Mouse (Mus musculus) frontal cortex, postnatal 14 days (tissue): ENCODE results near the gene Mnx1.
"Not testable (repeated sequence)": the region's sequence is repeated elsewhere in the genome, so short reads cannot be mapped to it uniquely, and the experiment has no call there.

Experiments
- DNase-seq, 2 experiments: peaks; one replicate each; pipeline ENCODE4 v3.0.0; 2022; ENCODE audit warnings: low spot score in 2 of 2

The Mnx1 gene

DNA sequence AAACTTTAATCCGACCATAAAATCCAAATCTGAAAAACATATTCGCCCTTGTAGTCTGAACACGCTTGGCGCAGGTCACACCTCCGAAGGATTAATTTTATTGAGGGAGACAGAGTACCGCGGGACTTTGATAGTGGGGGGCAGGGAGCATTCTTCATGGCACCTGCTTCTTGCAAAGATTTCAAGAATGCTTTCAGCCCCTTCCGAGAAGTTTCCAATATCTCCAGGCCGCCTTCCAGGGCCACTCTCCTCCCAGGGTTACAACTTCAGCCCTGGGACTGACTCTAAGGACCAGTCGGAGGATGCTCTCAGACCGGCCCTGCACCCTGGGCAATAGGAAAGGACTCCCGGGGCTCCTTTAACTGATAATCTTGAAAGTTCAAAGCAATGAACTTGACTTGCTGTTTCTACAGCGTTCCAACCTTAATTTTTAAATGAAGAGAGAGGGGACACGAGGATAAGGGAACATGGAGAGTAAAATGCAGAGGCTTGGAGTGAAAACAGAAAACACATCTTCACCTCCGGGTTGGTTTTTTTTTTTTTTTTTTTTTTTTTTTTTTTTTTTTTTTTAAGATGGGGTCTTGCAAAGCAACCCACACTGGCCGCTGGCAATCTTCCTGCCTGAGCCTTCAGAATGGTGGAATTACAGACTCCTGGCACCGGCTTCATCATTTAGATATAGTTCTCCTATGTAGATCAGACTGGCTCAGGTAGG, 9.8 kb downstream of the Mnx1 start:
- DNase-seq = no peak

DNA sequence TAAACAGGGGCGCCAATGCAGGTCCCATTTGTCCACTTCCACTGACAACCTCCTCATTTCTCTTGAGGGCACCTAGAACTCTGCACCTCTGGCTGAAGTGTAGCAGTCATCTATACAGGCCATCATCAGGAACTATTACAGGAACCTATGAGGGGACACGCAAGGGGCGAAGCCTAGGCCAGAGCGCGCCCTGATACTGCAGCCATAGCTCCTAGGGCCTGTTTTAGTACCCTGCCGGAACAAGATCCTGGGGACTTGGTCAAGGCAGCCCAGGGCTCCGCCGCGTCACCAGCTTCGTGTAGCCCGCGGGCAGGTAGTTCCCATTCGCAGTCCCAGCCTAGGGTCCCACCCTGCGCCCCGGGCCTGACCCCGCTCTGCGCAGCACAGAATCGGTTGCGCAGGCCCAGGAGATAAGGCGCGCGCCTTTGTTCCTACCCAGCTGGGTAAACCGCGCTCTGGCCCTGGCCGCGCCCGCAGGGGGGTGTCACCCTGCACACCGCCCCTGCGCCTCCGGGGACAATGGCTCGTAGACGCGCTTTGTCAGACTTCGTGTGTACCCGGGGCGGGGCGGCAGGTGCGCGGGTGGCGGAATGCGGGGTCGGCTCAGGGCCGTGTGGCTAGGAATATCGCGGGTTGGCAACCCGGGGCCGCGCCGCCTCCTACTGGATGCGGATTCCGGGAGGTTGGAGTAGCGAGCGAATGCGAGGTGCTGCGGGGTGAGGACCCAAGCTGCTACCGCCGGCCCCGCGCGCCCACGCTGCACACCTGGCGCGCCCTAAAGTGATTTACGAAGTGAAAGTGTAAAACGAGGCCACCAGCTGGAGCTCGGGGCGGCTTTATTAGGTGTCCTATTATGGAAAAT, 10.6 kb downstream of the Mnx1 start:
- no peak for DNase-seq

DNA sequence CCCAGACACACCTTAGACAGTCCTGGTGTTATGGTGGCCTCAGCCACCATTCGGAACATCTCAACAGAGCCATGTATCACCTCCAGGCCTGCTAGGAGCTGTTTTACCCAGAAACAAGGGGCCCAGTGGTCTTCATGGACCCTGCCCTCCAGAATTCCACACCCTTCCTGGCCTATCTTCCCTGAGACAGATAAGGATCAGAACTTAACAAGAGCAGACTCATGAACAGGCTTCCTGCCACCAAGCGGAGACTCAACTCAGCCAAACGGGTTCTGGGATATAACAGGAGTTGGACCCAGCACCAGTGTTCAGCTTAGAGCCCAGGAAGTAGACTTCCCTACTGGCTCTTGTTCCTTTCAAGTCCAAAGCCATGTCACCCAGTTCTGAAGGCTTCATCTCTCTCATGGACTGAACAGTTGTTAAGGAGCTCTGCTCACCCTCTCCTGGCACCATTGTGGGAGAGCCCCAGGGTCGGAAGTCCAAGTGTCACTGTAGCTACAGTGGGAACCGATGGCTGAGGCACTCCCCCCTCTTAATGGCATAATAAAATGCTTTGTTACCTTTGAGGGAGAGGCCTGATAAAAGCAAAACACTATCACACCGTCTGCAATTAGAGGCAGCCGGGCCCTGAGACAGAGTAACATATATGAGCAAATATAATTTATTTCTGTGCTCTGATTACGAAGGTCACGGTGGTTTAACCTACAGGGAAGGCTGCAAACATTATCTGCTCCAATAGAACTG, 15.2 kb downstream of the Mnx1 start:
- no peak for DNase-seq

DNA sequence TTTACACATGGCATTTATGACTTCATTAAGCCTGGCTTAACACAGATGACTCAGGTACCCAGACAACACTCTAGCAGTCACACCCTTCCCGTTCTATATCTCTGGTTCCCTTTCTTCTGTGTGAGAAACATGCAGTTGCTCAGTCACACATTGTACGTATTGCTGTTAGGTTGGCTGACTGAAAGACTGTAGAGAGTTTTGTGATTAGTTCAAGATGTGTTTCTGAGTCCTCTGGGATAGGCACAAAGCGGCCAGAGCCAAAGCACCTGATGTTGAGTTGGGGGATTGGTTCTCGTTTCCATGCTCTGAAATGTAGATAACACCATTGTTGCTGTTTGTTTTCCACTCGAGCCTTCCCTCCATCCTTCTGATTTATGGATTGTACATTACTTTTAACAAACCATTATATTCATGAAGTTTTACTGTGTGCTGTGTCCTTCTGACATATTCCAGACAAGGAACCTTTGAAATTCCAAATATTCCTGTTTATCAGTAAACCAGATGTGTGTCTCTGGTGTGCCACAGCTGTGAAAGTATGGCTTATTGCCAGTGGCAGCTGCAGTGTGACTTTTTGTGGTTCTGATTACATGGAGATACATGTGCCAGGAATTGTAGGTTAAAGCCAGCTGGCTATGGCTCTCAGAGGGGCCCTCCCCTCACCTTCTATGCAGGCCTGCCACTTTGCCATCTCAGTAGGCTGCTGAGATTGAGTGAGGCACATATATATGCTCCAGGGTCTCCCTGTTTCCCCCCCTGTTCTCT, 21.2 kb downstream of the Mnx1 start:
- DNase-seq = no peak

DNA sequence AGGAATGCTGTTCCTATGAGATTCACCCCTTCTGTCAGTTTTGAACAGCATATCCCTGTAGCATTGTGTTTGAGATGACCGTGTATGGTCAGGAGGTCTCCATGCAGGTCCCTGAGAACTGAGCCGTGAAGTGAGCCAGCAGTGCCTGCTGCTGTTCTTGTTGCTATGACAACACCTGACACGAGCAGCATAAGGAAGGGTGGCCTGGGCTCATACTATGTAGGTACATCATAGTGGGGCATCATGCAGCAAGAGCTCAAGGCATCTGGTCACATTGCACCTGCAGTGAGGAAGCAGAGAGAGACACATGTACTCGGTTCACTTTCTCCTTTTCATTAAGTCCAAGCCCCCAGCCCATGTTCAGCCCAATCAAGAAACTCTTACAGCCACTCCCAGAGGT, 25.9 kb downstream of the Mnx1 start:
- no peak for DNase-seq

DNA sequence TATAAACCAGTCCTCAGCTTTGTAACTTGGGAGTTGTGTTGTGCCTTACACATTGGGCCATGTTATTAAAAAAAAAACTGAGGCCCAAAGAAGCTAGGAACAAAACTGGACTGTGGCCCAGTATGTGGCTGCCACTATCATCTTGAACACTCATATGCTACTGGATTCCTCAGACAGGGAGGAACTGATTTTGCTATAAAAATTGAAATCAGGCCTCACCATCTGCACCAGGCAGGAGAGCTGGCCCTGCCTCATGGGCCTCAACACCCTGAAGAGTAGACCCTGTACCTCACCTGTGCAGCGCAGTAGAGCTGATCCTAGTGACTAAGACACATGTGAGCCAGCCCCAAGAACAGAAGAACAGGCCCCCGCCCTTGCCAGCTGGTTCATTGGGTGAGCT, 33.0 kb downstream of the Mnx1 start:
- no peak for DNase-seq

DNA sequence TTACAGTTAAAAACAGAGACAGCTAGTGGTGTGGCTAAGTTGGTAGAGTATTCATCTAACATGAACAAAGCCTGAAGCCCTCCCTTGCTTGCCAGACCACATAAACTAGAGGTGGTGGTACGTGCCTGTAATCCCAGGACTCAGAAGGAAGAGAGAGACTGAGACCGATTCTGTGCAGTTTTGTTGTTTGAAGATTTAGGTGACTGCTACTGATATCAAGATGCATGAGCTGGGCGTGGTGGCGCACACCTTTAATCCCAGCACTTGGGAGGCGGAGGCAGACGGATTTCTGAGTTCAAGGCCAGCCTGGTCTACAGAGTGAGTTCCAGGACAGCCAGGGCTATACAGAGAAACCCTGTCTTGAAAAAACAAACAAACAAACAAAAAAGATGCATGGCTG, 41.5 kb downstream of the Mnx1 start:
- not testable (repeated sequence) for DNase-seq

DNA sequence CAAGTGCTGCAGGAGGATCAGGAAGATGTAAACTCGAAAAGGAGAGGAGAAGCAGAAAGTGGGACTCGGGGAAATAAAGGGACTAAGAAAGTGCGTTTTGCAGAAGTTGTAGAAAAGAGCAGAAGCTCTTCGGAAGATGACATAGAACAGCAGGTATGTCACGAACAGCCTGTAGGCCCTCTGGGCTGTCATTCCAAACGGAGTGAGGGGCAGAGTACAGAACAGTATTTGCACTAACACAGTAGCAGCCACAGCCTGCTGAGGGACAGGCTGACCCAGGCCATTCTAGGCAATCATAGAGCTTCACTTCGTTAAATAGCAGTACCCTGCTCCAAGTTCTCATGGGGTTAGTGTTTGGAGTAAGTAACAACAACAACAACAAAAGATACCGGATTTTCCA, 42.8 kb downstream of the Mnx1 start:
- DNase-seq = no peak

DNA sequence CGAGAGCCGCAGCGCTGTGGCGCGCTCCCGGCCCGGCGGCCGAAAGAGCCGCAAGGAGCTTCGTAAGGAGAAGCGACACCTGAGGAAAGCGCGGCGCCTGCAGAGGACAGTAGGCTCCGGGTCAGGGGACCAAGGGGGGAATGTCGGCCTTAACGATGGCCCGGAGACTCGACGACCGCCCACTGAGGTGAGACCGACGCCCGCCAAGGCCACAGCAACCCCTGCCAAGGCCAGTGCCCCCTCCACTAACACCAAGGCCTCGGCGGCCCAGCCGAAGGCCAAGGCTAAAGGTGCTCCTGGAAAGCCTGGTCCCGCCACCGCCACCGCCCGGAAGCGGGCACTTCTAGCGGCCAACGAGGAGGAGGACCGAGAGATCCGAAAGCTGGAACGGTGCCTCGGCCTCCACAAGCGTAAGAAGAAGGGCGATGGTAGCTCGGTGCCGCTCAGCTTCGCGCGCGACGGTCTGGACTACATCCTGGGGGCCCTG, 43.4 kb downstream of the Mnx1 start:
- DNase-seq = peak in 1 of 2 experiments; percentile 8

DNA sequence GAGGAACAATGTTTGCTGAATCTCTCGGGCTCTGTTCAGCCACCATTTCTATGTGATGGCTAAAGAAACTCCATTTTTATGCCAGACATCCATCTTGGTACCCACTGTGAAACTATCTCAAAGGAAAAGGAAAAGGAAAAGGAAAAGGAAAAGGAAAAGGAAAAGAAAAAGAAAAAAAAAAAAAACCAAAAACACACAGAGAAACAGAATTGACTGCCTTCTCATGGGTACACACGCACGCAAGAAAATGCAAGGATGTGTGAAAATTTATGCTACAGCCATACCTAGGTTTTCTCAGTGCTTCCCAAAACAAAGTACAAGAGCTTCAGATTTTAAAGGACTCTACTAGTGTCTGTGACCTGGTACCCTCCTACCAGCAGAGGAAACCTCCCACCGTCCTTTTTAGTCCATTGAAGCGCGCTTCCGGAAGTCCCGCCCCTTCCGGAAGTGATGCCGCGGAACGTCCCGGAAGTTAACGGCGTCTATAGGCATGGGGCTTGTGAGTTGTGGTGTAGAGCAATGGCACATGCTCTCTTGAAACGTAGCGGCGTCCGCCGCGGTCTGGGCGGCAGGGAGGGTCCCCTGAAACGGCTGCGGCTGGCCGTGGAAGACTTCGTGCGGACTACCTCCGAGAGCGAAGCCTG, 43.9 kb downstream of the Mnx1 start, which contains the start of gene Nom1:
Gene Nom1, plus strand, starts transcription at position 437 of the 644 bp plus-strand sequence.
- peak; percentile 81 to 85 for DNase-seq

DNA sequence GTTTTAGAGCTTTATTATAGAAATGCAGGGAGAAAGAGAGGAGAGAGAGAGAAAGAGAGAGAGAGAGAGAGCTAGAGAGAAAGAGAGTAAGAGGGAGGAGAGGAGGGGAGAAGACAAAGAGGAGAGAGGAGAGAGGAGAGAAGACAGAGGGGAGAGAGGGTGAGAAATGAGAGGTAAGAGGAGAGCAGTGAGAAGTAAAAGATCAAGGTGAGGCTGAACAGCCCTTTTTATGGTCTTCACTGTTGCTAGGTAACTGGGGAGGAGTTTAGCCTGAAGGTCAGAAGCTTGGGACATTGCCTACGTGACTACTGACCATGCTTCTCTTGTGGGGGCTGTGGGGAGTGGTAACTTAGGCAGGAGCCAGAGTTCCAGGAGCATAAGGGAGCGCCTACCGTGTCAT, 54.9 kb downstream of the Mnx1 start:
- not testable (repeated sequence) for DNase-seq
